Comparison of ENCODE assay signal across 33 mouse cellular contexts in the genomic region with DNA sequence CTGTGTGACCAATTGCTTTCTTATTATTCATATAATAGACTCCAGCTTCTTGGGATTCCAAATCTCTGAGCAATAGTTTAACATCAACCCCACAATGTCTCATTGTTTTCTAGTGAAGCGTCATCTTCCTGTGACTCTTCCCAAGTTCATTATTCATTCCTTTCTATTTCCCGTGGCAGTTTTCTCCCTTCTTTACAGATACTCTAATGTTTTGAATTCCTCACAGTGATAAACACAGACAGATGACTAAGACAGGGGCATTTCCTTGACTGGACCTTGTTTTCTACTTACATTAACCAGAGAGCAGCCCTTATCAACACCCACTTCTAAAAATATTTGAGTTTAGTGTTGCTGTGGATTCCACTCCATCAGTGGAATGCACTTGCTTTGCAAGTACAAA.
DNase-seq lines count a peak whose midpoint lies in the region; ATAC-seq and TF ChIP-seq lines count a peak whose summit lies in the region.
"Had no signal": no experiment of that assay in that cellular context is flagged by ENCODE, and none has a peak within 500 bp of the region (broad histone marks: within the 10 kb centered on the region; RNA-seq: fewer than 3 reads in every experiment).

No protein-coding gene starts in this region.

- H3K4me2 ChIP-seq in heart, embryonic 12.5 days: no peak overlapping the region
- H3K4me2 ChIP-seq in heart, postnatal 0 days (ENCODE audit: low read depth, low read length): no peak overlapping the region
- peak overlapping the region; percentile 1 for H3K4me2 ChIP-seq in myocyte (ENCODE audit: low read depth)
- H3K4me2 ChIP-seq: forebrain, embryonic 15.5 days; intestine, embryonic 15.5 days; liver, embryonic 12.5 days; neural tube, embryonic 15.5 days had no signal

- peaks cover 18% of the 10 kb centered on the region for H3K4me1 ChIP-seq in heart, embryonic 12.5 days (replicated peaks)
- 0 out of 2 replicates have a peak, but pooled peaks cover 11% of the 10 kb centered on the region for H3K4me1 ChIP-seq in heart, postnatal 0 days (ENCODE audit: control insufficient read depth, insufficient read depth)
- no peaks in the 10 kb centered on the region for H3K4me1 ChIP-seq in thymus, adult 2 months (replicated peaks; ENCODE audit: control insufficient read depth, insufficient read depth, low read length)
- H3K4me1 ChIP-seq: forebrain, embryonic 10.5 days; forebrain, embryonic 15.5 days; intestine, embryonic 15.5 days; liver, embryonic 12.5 days; neural tube, embryonic 15.5 days had no signal

- no peak for TF ChIP-seq POLR2A in myocyte (IDR thresholded peaks at IDR 0.05; ENCODE audit: insufficient read length, low read depth)
- no peak for TF ChIP-seq POLR2A in thymus, adult 2 months (IDR thresholded peaks at IDR 0.05; ENCODE audit: control insufficient read depth, extremely low read depth, insufficient read depth, low read length, poor library complexity)

- no peak overlapping the region for H3K9ac ChIP-seq in heart, embryonic 12.5 days
- no peak overlapping the region for H3K9ac ChIP-seq in heart, postnatal 0 days (replicated peaks; ENCODE audit: low read depth, low read length)
- H3K9ac ChIP-seq: forebrain, embryonic 15.5 days; intestine, embryonic 15.5 days; liver, embryonic 12.5 days; liver, postnatal 0 days; neural tube, embryonic 15.5 days had no signal

- no peaks in the 10 kb centered on the region for H3K9me3 ChIP-seq in heart, embryonic 12.5 days (replicated peaks)
- H3K9me3 ChIP-seq in heart, postnatal 0 days (replicated peaks; ENCODE audit: control insufficient read depth, low read length): peaks cover 4% of the 10 kb centered on the region; the same call in 1 of the 2 replicates
- H3K9me3 ChIP-seq: forebrain, embryonic 10.5 days; forebrain, embryonic 15.5 days; heart, embryonic 10.5 days; intestine, embryonic 15.5 days; liver, embryonic 12.5 days; neural tube, embryonic 15.5 days had no signal

- no peak overlapping the region for H3K27ac ChIP-seq in heart, embryonic 12.5 days (ENCODE audit: poor library complexity, severe bottlenecking)
- no peak overlapping the region for H3K27ac ChIP-seq in heart, postnatal 0 days (ENCODE audit: low read depth)
- no peak overlapping the region for H3K27ac ChIP-seq in thymus, adult 2 months (ENCODE audit: control insufficient read depth, insufficient read depth, low read length)
- H3K27ac ChIP-seq: forebrain, embryonic 10.5 days; forebrain, embryonic 15.5 days; gastrocnemius, adult 2 months; hindbrain, postnatal 0 days; intestine, embryonic 15.5 days; liver, embryonic 12.5 days; macrophage; neural tube, embryonic 15.5 days; stomach, postnatal 0 days had no signal

- TF ChIP-seq CTCF in heart, postnatal 0 days (IDR thresholded peaks at IDR 0.05; ENCODE audit: low read depth): no peak
- TF ChIP-seq CTCF in thymus, adult 2 months (IDR thresholded peaks at IDR 0.05; ENCODE audit: borderline replicate concordance, control insufficient read depth, extremely low read depth, insufficient read depth, low read length, poor library complexity): no peak

- WGBS in heart, embryonic 12.5 days: 13% methylated on average over 2 of the region's 2 CpGs
- 9% methylated on average over 2 of the region's 2 CpGs for WGBS in heart, postnatal 0 days
- 51% methylated on average over 2 of the region's 2 CpGs for whole genome bisulfite sequencing in thymus, adult 2 months

- H3ac ChIP-seq in myocyte (ENCODE audit: control insufficient read depth, insufficient read length): no peak overlapping the region

- H3K4me3 ChIP-seq in heart, embryonic 12.5 days: no peak overlapping the region
- H3K4me3 ChIP-seq in heart, postnatal 0 days (ENCODE audit: low read depth, low read length): no peak overlapping the region
- H3K4me3 ChIP-seq in myocyte: no peak overlapping the region
- no peak overlapping the region for H3K4me3 ChIP-seq in thymus, adult 2 months (ENCODE audit: control insufficient read depth, insufficient read depth, low read length)
- H3K4me3 ChIP-seq: forebrain, embryonic 10.5 days; forebrain, embryonic 15.5 days; gastrocnemius, adult 2 months; heart, embryonic 10.5 days; intestine, embryonic 15.5 days; liver, embryonic 12.5 days; neural tube, embryonic 15.5 days had no signal

- intact Hi-C loops in heart, postnatal 14 days (cut with DNase I): loop anchor here (5.0 kb wide), 4 partner anchors 323 to 608 kb away; a partner anchor contains a TSS
- intact Hi-C loops in heart, postnatal 36 days (cut with DNase I): loop anchor here (5.0 kb wide), 3 partner anchors 318 to 548 kb away; no protein-coding TSS in a partner anchor

- H3K36me3 ChIP-seq in heart, embryonic 12.5 days: no peaks in the 10 kb centered on the region
- H3K36me3 ChIP-seq in heart, postnatal 0 days (replicated peaks; ENCODE audit: control insufficient read depth, insufficient read depth, low read length): no peaks in the 10 kb centered on the region
- no peaks in the 10 kb centered on the region for H3K36me3 ChIP-seq in myocyte (ENCODE audit: control insufficient read depth, insufficient read depth)
- H3K36me3 ChIP-seq in thymus, adult 2 months (ENCODE audit: control insufficient read depth, insufficient read depth, low read length): no peaks in the 10 kb centered on the region
- H3K36me3 ChIP-seq: forebrain, embryonic 10.5 days; forebrain, embryonic 15.5 days; heart, embryonic 10.5 days; intestine, embryonic 15.5 days; liver, embryonic 12.5 days; neural tube, embryonic 15.5 days had no signal

- no peak for TF ChIP-seq EP300 in heart, postnatal 0 days (IDR thresholded peaks at IDR 0.05; ENCODE audit: low read depth)

- H3K79me2 ChIP-seq in myocyte (ENCODE audit: control insufficient read depth, insufficient read depth): no peaks in the 10 kb centered on the region

- H3K27me3 ChIP-seq in heart, embryonic 12.5 days (replicated peaks): no peaks in the 10 kb centered on the region
- H3K27me3 ChIP-seq in heart, postnatal 0 days (ENCODE audit: control insufficient read depth, insufficient read depth, low read length): no peaks in the 10 kb centered on the region
- H3K27me3 ChIP-seq in myocyte (ENCODE audit: control insufficient read depth, insufficient read depth, insufficient read length): no peaks in the 10 kb centered on the region
- H3K27me3 ChIP-seq in thymus, adult 2 months (ENCODE audit: control insufficient read depth, insufficient read depth, low read length): no peaks in the 10 kb centered on the region
- H3K27me3 ChIP-seq: CH12.LX; forebrain, embryonic 15.5 days; intestine, embryonic 15.5 days; liver, embryonic 12.5 days; neural tube, embryonic 15.5 days had no signal

- no peak for DNase-seq in heart, postnatal 14 days
- DNase-seq in heart, postnatal 0 days (ENCODE audit: low spot score): peak; percentile 42
- no peak for DNase-seq in heart, postnatal 36 days
- peak; percentile 91 for DNase-seq in Muller cell, postnatal 12 days (ENCODE audit: inconsistent ontology term)
- no peak for DNase-seq in right cerebral cortex, postnatal 14 days
- DNase-seq in thymus, adult 2 months: no peak
- DNase-seq: adrenal gland, postnatal 14 days; cerebellum, adult 11 months; cerebellum, adult 9-10 months; cerebellum, postnatal 36 days; gastrocnemius, adult 2 months; gastrocnemius, postnatal 36 days; kidney, adult 2 months; kidney, postnatal 10 days; layer of hippocampus, postnatal 36 days; left cerebral cortex, postnatal 4 days; liver, postnatal 0 days; lung, postnatal 10 days; midbrain, embryonic 14.5 days; retina, postnatal 1 day; right cerebral cortex, postnatal 4 days had no signal

- peak; percentile 45 for ATAC-seq in heart, embryonic 12.5 days (ENCODE audit: insufficient number of reproducible peaks, low FRiP score)
- peak; percentile 73 for ATAC-seq in heart, postnatal 0 days (ENCODE audit: insufficient read depth, low read depth)
- ATAC-seq: forebrain, embryonic 15.5 days; hindbrain, postnatal 0 days; intestine, embryonic 15.5 days; liver, embryonic 12.5 days; liver, postnatal 0 days had no signal

TF ChIP-seq in myocyte, 11 proteins besides CTCF, POLR2A, EP300 and RAD21:
- TF ChIP-seq MAX (IDR thresholded peaks at IDR 0.05; ENCODE audit: low read depth): no peak
- no peak for TF ChIP-seq CEBPB (IDR thresholded peaks at IDR 0.05; ENCODE audit: insufficient read depth, poor library complexity, severe bottlenecking)
- no peak for TF ChIP-seq MYOD1 (IDR thresholded peaks at IDR 0.05; ENCODE audit: control insufficient read depth in 1 of 3, insufficient read length in 2 of 3, low read depth in 2 of 3)

Comparison
In these comparisons a context has a peak if more than half of its experiments do, and no peak if none do; other contexts are left out.
1. DNase-seq: peak in heart, postnatal 0 days (single experiment) and Muller cell, postnatal 12 days (single experiment); none in heart, postnatal 14 days (0 of 2), heart, postnatal 36 days (0 of 2), right cerebral cortex, postnatal 14 days (single experiment) and thymus, adult 2 months (single experiment).